Mouse (Mus musculus) cerebellum, adult 9-10 months (tissue): Measurements from ENCODE around the gene Tssc4.
A peak's percentile ranks its signal among the peaks of the same experiment; 100 is the strongest.

Experiments
- DNase-seq: peaks from one replicate; pipeline ENCODE4 v3.0.0; 2022

Tssc4 gene

GRCm38 (mm10) chr7:143068882-143069591 lies at the start of gene Tssc4:
Gene Tssc4 (plus strand): TSS chr7:143069249.
- peak; percentile 99 for DNase-seq

DNA sequence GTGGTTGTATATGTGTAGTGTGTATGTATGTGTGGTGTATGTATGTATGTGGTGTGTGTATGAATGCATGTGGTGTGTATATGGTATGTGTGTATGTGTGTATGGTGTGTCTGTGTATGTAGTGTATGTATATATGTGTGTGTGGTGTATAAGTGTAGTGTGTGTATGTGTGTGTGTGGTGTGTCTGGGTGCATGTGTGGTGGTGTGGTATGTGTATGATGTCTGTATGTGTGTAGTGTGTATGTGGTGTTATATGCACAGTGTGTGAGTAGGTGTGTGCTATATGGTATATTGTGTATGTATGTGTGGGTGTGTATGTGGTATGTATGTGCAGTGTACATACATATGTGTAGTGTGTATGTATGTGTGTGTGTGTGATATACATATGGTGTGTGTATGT lies 49.0 kb upstream of the Tssc4 start:
- no peak for DNase-seq

DNA sequence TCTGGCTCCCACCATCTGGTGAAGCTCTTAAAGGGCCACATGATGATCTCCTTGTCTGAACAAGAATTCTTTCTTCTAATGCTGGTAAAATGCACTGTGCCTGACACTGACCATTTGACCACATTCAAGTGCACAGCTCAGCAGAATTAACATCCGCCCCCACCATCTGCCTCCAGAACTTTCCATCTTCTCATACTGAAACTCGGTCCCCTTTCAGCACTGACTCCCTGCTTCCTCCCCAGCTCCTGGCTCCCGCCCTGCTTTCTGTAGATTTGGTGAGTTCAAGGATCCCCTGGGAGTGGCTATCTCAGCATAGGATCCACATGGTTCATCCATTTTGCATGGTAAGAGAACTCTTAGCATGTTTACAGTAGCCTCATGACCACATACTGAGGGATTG lies 48.3 kb upstream of the Tssc4 start:
- DNase-seq: no peak

DNA sequence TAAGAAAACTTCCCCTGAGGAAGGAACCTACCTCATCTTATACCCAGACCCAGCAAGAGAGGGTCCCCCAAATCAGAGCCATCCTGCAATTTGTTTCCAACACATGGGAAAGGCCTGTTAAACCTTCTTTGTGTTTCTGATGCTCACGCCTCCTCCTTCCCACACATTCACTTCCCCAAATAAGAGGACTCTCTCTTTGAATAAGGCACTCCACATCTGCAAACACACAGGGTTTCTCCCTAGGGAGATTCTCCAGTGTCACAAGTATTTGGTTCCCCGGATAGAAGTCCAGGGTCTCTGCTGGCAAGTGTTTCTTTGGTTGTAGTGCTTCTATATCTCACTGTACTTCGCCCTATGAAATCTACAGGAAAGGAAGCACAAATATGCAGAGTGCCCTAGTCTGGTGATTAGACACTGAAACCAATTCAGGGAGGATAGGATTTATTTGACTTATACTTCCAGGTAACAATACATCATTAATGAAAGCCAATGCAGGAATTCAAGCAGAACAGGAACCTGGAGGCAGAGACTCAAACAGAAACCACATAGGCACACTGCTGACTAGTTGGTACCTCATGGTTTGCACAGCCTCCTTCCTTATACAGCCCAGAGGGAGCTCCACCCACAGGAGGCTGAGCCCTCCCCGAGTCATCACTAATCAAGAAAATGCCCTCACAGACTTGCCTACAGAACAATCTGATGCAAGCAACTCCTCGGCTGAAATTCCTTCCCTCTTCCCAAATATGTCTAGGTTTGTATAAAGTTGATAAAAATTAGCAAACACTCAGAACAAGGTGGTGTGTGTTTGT lies 47.5 kb upstream of the Tssc4 start:
- no peak for DNase-seq

- DNase-seq: no peak
These were observed 45.5 kb upstream of the Tssc4 start for GRCm38 (mm10) chr7:143023499-143023898.

- DNase-seq: no peak
These were observed 44.8 kb upstream of the Tssc4 start for GRCm38 (mm10) chr7:143024293-143024692.

GRCm38 (mm10) chr7:143025496-143025895 lies 43.6 kb upstream of the Tssc4 start:
- DNase-seq: no peak

DNA sequence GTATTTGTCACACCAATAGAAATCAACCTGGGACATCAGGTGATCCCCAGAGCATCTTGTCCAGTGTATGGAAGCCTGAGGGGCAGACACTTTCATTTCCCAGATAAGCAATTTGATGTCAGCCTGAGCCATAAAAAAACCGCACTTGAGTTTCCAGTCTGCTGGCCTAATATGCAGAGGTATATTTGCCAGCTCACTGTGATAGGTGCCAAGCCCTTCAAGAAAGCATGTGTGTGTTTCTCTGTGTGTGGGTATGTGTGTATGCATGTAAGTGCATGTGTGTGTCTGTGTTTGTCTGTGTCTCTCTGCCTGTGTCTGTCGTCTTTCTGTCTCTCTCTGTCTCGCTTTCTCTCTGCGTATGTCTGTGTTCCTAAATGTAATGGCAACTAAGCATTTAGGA lies 41.9 kb upstream of the Tssc4 start:
- DNase-seq: no peak

DNA sequence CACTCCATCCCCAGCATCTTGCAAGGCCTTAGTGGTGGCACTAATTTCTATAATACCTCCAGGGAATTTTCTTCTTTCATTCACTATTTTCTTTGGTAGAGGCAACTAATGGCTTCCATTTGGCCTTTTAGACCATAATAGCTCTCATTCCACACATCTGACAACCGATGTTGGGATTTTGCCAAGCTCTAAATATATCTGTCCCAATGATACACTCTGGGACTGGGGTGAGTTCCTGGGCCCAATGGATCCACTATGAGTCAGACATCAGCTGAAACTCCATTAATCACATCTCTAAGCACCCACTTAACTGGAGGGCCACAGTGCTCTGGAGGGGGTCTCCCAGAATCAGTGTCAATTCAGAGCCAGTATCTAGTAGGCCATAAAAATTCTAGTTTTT lies 37.2 kb upstream of the Tssc4 start:
- no peak for DNase-seq

DNA sequence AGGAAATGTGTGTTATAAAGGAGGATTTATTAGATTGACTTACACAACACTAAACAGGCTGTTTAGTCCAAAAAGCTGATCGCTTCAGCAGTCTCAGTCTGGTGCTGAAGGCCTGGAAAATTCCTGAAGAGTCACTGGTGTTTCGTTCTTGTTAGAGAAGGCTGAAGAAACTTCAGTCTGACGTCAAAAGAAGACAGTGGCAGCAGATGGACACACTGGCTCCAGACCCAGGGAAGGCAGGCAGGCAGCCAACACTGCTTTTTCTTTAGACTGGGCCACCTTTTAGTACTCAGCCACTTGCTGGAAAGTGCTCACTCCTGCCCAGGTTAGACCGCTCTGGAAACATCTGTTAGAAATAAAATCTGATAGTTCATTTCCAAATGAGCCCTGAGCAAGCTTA lies 35.5 kb upstream of the Tssc4 start:
- DNase-seq: no peak

- DNase-seq: no peak
These were observed 34.9 kb upstream of the Tssc4 start for GRCm38 (mm10) chr7:143034112-143034511.

- no peak for DNase-seq
These were observed 34.3 kb upstream of the Tssc4 start for GRCm38 (mm10) chr7:143034519-143035450.

GRCm38 (mm10) chr7:143036787-143037186 lies 32.3 kb upstream of the Tssc4 start:
- DNase-seq: no peak

GRCm38 (mm10) chr7:143037306-143037705 lies 31.7 kb upstream of the Tssc4 start:
- DNase-seq: no peak

DNA sequence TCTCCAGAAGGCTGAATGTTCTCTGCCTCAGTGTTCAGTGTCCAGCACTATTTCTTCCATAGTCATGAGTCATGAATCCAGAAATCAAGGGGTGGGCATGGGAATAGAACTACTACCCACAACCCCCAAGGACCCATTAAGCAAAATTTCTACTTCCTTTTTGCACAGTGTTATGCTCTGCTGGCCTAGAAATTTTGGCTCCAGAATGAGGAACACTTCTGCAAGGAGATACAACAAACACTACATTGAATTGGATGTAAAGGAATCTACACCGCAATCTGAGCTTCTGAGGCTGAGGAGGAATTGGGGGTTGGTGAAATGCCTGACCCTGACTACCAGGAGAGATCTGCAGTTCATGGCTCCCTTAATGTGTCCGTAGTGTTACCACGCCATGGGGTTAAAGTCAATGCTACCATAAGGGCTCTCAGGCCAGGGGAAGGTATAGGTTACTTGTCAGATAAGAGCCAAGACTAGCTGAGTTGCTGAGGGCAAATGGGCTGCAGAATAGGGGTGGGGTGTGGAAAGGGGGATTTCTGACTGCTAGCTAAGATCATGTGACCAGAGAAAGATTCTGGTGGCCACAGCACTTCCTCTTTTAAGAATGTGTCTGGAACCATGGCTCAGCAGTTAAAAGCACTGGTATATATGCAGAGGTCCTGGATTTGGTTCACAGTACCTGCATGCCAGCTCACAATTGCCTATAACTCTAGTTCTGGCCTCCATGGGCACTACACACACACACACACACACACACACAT lies 30.7 kb upstream of the Tssc4 start:
- no peak for DNase-seq

- DNase-seq: no peak
These were observed 28.5 kb upstream of the Tssc4 start for GRCm38 (mm10) chr7:143040561-143040960.

DNA sequence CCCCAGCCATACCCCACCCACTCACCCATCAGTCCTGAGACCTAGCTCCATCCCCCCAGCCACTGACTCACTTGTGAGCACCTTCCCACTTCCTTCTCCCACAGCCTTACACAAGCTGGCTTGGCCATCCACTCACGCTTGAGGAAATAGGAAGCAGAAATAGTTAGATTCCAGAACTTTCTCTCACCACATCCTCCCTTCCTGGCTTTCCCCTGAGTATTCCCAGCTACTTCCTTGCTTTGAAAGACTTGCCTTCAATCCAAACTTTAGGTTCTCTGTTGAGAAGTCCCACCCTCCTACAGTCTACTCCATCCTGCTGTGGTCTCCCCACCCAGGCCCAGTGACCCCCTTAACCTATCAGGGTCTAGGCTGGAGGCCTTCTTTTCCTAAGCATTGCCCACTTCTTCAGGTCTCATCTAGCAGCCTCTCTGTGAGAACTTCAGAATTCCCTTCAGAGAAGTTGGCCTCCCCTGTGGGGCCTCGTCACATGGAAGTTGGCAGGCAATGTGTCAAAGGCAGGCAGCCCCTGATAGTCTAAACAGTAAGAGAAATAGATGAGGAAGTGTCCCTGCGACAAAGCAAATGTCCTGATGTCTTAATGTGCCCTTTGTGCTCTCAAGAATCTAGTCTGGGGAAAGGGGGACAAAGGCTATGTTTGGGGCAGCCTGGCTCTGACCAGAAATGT lies 27.8 kb upstream of the Tssc4 start:
- DNase-seq: no peak

DNA sequence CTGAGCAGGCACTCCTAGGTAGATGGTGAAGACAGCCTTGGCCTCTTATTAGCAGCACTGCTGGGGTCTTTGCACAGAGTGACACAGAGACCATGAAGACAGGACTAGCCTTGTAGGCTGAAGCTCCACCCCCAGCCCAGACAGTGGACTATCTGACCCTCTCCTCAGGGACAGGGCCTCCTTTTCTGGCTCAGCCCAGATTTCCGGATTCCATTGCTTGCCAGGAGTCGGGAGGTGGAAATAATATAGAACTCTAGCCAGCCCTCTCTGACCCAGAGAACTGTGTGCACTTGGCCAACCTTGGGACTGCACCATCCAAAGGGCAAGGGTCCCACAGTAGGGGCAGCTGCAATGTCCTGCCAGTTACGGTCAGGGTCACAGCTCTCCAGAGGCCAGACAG lies 27.0 kb upstream of the Tssc4 start:
- DNase-seq: no peak

- no peak for DNase-seq
These were observed 26.1 kb upstream of the Tssc4 start for GRCm38 (mm10) chr7:143042897-143043300.

GRCm38 (mm10) chr7:143044049-143044825 lies 24.8 kb upstream of the Tssc4 start:
- DNase-seq: no peak

GRCm38 (mm10) chr7:143044826-143045206 lies 24.2 kb upstream of the Tssc4 start:
- no peak for DNase-seq
